Mouse (Mus musculus): ENCODE measurements around the gene Ell. TPM values are rescaled to one million over a fixed set of nuclear protein-coding genes. Genes with fewer than 3 reads are reported as not detected.

Ell gene
- polyA plus RNA-seq, 1 experiment from 2014 or later: 17.8 TPM

- H3K4me1 ChIP-seq (ENCODE audit: control insufficient read depth, insufficient read depth, low read length): peaks cover 18% of the 10 kb centered on the region
- peak overlapping the region; percentile 1; the same call in 1 of the 2 replicates for H3K4me2 ChIP-seq (ENCODE audit: low read depth, low read length)
- no peak overlapping the region for H3K27ac ChIP-seq (ENCODE audit: low read depth, low read length)
- 3% methylated on average over 21 of the region's 21 CpGs for WGBS
- no peaks in the 10 kb centered on the region for H3K9me3 ChIP-seq (ENCODE audit: control insufficient read depth, low read length)
- H3K27me3 ChIP-seq (ENCODE audit: control insufficient read depth, insufficient read depth, low read length): peaks cover 84% of the 10 kb centered on the region
- no peaks in the 10 kb centered on the region for H3K36me3 ChIP-seq (ENCODE audit: control insufficient read depth, insufficient read depth, low read length)
- no peak overlapping the region for H3K9ac ChIP-seq (replicated peaks; ENCODE audit: low read depth, low read length)
- no peak for ATAC-seq (ENCODE audit: low read depth)
- no peak overlapping the region for H3K4me3 ChIP-seq (ENCODE audit: low read depth, low read length)
Measured at GRCm38 (mm10) chr8:70495001-70495770, 44.1 kb upstream of the Ell start.

- Histone ChIP-seq H3K9me3 (ENCODE audit: control insufficient read depth, low read length) (no peaks in the 10 kb centered on the region), H3K27ac (ENCODE audit: low read depth, low read length) (no peak overlapping the region), H3K9ac (replicated peaks; ENCODE audit: low read depth, low read length) (no peak overlapping the region), H3K36me3 (ENCODE audit: control insufficient read depth, insufficient read depth, low read length) (no peaks in the 10 kb centered on the region), H3K4me2 (ENCODE audit: low read depth, low read length) (peak overlapping the region; percentile 1; the same call in 1 of the 2 replicates), H3K27me3 (ENCODE audit: control insufficient read depth, insufficient read depth, low read length) (peaks cover 83% of the 10 kb centered on the region), H3K4me3 (ENCODE audit: low read depth, low read length) (no peak overlapping the region), H3K4me1 (ENCODE audit: control insufficient read depth, insufficient read depth, low read length) (peaks cover 18% of the 10 kb centered on the region)
- no peak for ATAC-seq (ENCODE audit: low read depth)
- WGBS: 6% methylated on average over 9 of the region's 12 CpGs
Measured at GRCm38 (mm10) chr8:70495771-70496062, 43.5 kb upstream of the Ell start.

GRCm38 (mm10) chr8:70500386-70501301 is 38.6 kb upstream of the Ell start:
- H3K27ac ChIP-seq (ENCODE audit: low read depth, low read length): no peak overlapping the region
- no peak overlapping the region for H3K4me2 ChIP-seq (ENCODE audit: low read depth, low read length)
- H3K4me3 ChIP-seq (ENCODE audit: low read depth, low read length): 0 out of 2 replicates have a peak overlapping the region, but pooled peaks have one; percentile 7
- peaks cover 57% of the 10 kb centered on the region for H3K27me3 ChIP-seq (ENCODE audit: control insufficient read depth, insufficient read depth, low read length)
- H3K9me3 ChIP-seq (ENCODE audit: control insufficient read depth, low read length): no peaks in the 10 kb centered on the region
- no peak for ATAC-seq (ENCODE audit: low read depth)
- WGBS: 6% methylated on average over 39 of the region's 39 CpGs
- H3K36me3 ChIP-seq (ENCODE audit: control insufficient read depth, insufficient read depth, low read length): no peaks in the 10 kb centered on the region
- no peak overlapping the region for H3K9ac ChIP-seq (replicated peaks; ENCODE audit: low read depth, low read length)
- peaks cover 9% of the 10 kb centered on the region for H3K4me1 ChIP-seq (ENCODE audit: control insufficient read depth, insufficient read depth, low read length)

GRCm38 (mm10) chr8:70501820-70502529 is 37.3 kb upstream of the Ell start:
- H3K36me3 ChIP-seq (ENCODE audit: control insufficient read depth, insufficient read depth, low read length): no peaks in the 10 kb centered on the region
- H3K4me1 ChIP-seq (ENCODE audit: control insufficient read depth, insufficient read depth, low read length): peaks cover 13% of the 10 kb centered on the region
- H3K27me3 ChIP-seq (ENCODE audit: control insufficient read depth, insufficient read depth, low read length): peaks cover 45% of the 10 kb centered on the region
- no peak overlapping the region for H3K9ac ChIP-seq (replicated peaks; ENCODE audit: low read depth, low read length)
- no peak overlapping the region for H3K27ac ChIP-seq (ENCODE audit: low read depth, low read length)
- no peak overlapping the region for H3K4me2 ChIP-seq (ENCODE audit: low read depth, low read length)
- no peak overlapping the region for H3K4me3 ChIP-seq (ENCODE audit: low read depth, low read length)
- WGBS: 14% methylated on average over 23 of the region's 23 CpGs
- H3K9me3 ChIP-seq (ENCODE audit: control insufficient read depth, low read length): no peaks in the 10 kb centered on the region
- ATAC-seq (ENCODE audit: low read depth): no peak

GRCm38 (mm10) chr8:70502540-70502939 is 36.7 kb upstream of the Ell start:
- Histone ChIP-seq H3K27ac (ENCODE audit: low read depth, low read length) (no peak overlapping the region), H3K4me3 (ENCODE audit: low read depth, low read length) (no peak overlapping the region), H3K9ac (replicated peaks; ENCODE audit: low read depth, low read length) (no peak overlapping the region), H3K9me3 (ENCODE audit: control insufficient read depth, low read length) (no peaks in the 10 kb centered on the region), H3K27me3 (ENCODE audit: control insufficient read depth, insufficient read depth, low read length) (peaks cover 40% of the 10 kb centered on the region), H3K4me2 (ENCODE audit: low read depth, low read length) (no peak overlapping the region), H3K36me3 (ENCODE audit: control insufficient read depth, insufficient read depth, low read length) (0 out of 2 replicates have a peak, but pooled peaks cover under 1% of the 10 kb centered on the region), H3K4me1 (ENCODE audit: control insufficient read depth, insufficient read depth, low read length) (peaks cover 13% of the 10 kb centered on the region)
- 33% methylated on average over 12 of the region's 12 CpGs for WGBS
- no peak for ATAC-seq (ENCODE audit: low read depth)

GRCm38 (mm10) chr8:70503062-70503750 is 36.1 kb upstream of the Ell start:
- H3K4me1 ChIP-seq (ENCODE audit: control insufficient read depth, insufficient read depth, low read length): peaks cover 13% of the 10 kb centered on the region
- peaks cover 39% of the 10 kb centered on the region for H3K27me3 ChIP-seq (ENCODE audit: control insufficient read depth, insufficient read depth, low read length)
- ATAC-seq (ENCODE audit: low read depth): no peak
- 12% methylated on average over 46 of the region's 46 CpGs for WGBS
- H3K36me3 ChIP-seq (ENCODE audit: control insufficient read depth, insufficient read depth, low read length): peaks cover 4% of the 10 kb centered on the region; the same call in 1 of the 2 replicates
- no peak overlapping the region for H3K4me3 ChIP-seq (ENCODE audit: low read depth, low read length)
- no peak overlapping the region for H3K27ac ChIP-seq (ENCODE audit: low read depth, low read length)
- no peak overlapping the region for H3K9ac ChIP-seq (replicated peaks; ENCODE audit: low read depth, low read length)
- no peak overlapping the region for H3K4me2 ChIP-seq (ENCODE audit: low read depth, low read length)
- H3K9me3 ChIP-seq (ENCODE audit: control insufficient read depth, low read length): no peaks in the 10 kb centered on the region

GRCm38 (mm10) chr8:70504291-70504716 is 35.0 kb upstream of the Ell start:
- Histone ChIP-seq H3K27me3 (ENCODE audit: control insufficient read depth, insufficient read depth, low read length) (peaks cover 31% of the 10 kb centered on the region), H3K4me3 (ENCODE audit: low read depth, low read length) (no peak overlapping the region), H3K4me1 (ENCODE audit: control insufficient read depth, insufficient read depth, low read length) (peaks cover 21% of the 10 kb centered on the region), H3K9me3 (ENCODE audit: control insufficient read depth, low read length) (no peaks in the 10 kb centered on the region), H3K36me3 (ENCODE audit: control insufficient read depth, insufficient read depth, low read length) (peaks cover 7% of the 10 kb centered on the region; the same call in 1 of the 2 replicates), H3K9ac (replicated peaks; ENCODE audit: low read depth, low read length) (no peak overlapping the region), H3K4me2 (ENCODE audit: low read depth, low read length) (no peak overlapping the region), H3K27ac (ENCODE audit: low read depth, low read length) (no peak overlapping the region)
- whole genome bisulfite sequencing: 27% methylated on average over 16 of the region's 16 CpGs
- no peak for ATAC-seq (ENCODE audit: low read depth)

- Histone ChIP-seq H3K4me2 (ENCODE audit: low read depth, low read length) (no peak overlapping the region), H3K9ac (replicated peaks; ENCODE audit: low read depth, low read length) (no peak overlapping the region), H3K27me3 (ENCODE audit: control insufficient read depth, insufficient read depth, low read length) (peaks cover 27% of the 10 kb centered on the region), H3K4me1 (ENCODE audit: control insufficient read depth, insufficient read depth, low read length) (peaks cover 25% of the 10 kb centered on the region), H3K9me3 (ENCODE audit: control insufficient read depth, low read length) (no peaks in the 10 kb centered on the region), H3K27ac (ENCODE audit: low read depth, low read length) (no peak overlapping the region), H3K4me3 (ENCODE audit: low read depth, low read length) (no peak overlapping the region), H3K36me3 (ENCODE audit: control insufficient read depth, insufficient read depth, low read length) (peaks cover 7% of the 10 kb centered on the region; the same call in 1 of the 2 replicates)
- 79% methylated on average over 3 of the region's 3 CpGs for WGBS
- no peak for ATAC-seq (ENCODE audit: low read depth)
Measured at GRCm38 (mm10) chr8:70504851-70505250, 34.4 kb upstream of the Ell start.
